Mouse (Mus musculus) cortical plate, adult 2 months (tissue): ENCODE results near the gene Acvrl1.

Experiments
- CTCF ChIP-seq: fragments of 200-500 bp; IDR thresholded peaks from 2 replicates; pipeline ENCODE4 v1.5.1; 2011; ENCODE audit warnings: mild to moderate bottlenecking, control low read depth, low read length; ENCODE audit not compliant: insufficient read depth; ENCODE audit errors: extremely low read depth
- POLR2A ChIP-seq: fragments of 200-500 bp; IDR thresholded peaks from 2 replicates; pipeline ENCODE4 v1.6.1; 2011; ENCODE audit warnings: mild to moderate bottlenecking, low read length, control low read depth; ENCODE audit not compliant: insufficient read depth; ENCODE audit errors: extremely low read depth

DNA sequence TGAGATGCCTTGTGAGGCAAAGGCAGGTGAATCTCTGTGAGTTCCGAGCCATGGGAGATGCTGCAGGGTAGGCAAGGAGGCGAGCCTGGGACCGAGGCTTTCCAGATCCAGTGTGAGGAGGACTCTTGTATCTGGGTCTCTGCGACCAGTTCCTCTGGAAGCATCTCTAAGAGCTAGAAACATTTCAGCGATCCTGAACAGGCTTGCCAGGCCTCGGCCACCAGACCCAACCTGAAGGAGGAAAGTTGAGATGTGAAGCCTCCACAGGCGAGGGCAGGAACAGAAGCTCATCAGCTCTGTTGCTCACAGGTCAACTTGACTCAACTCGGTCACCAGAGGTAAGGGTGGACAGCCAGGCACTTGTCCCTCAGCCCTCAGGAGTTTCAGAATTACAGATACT lies 36.8 kb upstream of the Acvrl1 start:
- no peak for TF ChIP-seq POLR2A
- no peak for TF ChIP-seq CTCF
